Mouse (Mus musculus) heart, embryonic 10.5 days (tissue): Measurements from ENCODE around the gene Copz1. TPM values are rescaled to one million over a fixed set of nuclear protein-coding genes. Genes with fewer than 3 reads are reported as not detected.
"Not testable (repeated sequence)": the region's sequence is repeated elsewhere in the genome, so short reads cannot be mapped to it uniquely, and the experiment has no call there.

Experiments used
- DNase-seq: peaks from one replicate; pipeline ENCODE4 v3.0.0-alpha.2; 2017; ENCODE audit warnings: low spot score
- H3K27ac ChIP-seq: fragments of 300-500 bp; sonication (generic); 2 replicates; pipeline ENCODE4 v1.5.1; 2016; ENCODE audit warnings: mild to moderate bottlenecking
- H3K27me3 ChIP-seq: fragments of 300-500 bp; sonication (generic); 2 replicates; pipeline ENCODE4 v1.6.1; 2016; ENCODE audit warnings: mild to moderate bottlenecking; ENCODE audit not compliant: poor library complexity, insufficient read depth, severe bottlenecking
- H3K36me3 ChIP-seq: fragments of 300-500 bp; sonication (generic); 2 replicates; pipeline ENCODE4 v1.6.1; 2016; ENCODE audit warnings: mild to moderate bottlenecking, moderate library complexity
- H3K4me1 ChIP-seq: fragments of 300-500 bp; sonication (generic); 2 replicates; pipeline ENCODE4 v1.6.1; 2016; ENCODE audit warnings: mild to moderate bottlenecking
- H3K4me3 ChIP-seq: fragments of 300-500 bp; sonication (generic); 2 replicates; pipeline ENCODE4 v1.5.1; 2016; ENCODE audit warnings: mild to moderate bottlenecking, moderate library complexity
- H3K9me3 ChIP-seq: fragments of 300-500 bp; sonication (generic); 2 replicates; pipeline ENCODE4 v1.6.1; 2016; ENCODE audit warnings: mild to moderate bottlenecking, moderate library complexity
- WGBS: fragments of 180-500 bp; shearing (Covaris S2); methylation state at CpG from one replicate; pipeline ENCODE4 v1.1.7; 2016; 5-methylcytosine and 5-hydroxymethylcytosine counted together
- polyA plus RNA-seq: library from polyadenylated mRNA; unstranded; fragments of >200 nt; fragmentation: Nextera tagmentation; extraction: Ambion mirVana; gene quantifications from 2 replicates; pipeline ENCODE4 v1.2.1, GENCODE M21; 2016

The Copz1 gene
- polyA plus RNA-seq, 1 experiment from 2014 or later = 264 TPM

DNA sequence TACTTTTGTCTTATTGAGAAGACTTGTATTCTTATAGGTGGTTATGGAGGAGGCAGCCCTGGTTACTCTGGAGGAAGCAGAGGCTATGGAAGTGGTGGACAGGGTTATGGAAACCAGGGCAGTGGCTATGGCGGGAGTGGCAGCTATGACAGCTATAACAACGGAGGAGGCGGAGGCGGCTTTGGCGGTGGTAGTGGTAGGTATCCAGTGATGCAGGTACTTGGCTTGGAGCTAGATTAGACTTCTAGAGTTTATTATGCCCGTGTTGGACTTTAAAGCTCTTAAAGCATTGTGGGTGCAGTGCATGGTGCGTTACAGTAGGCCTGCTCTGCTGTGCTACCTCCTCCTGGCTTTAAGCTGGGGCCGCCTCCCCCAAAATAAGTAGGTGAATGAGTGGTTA, 29.6 kb upstream of the Copz1 start:
- Histone ChIP-seq H3K27me3 (no peaks in the 10 kb centered on the region), H3K9me3 (no peaks in the 10 kb centered on the region), H3K27ac (no peak overlapping the region), H3K4me3 (peak overlapping the region; percentile 74), H3K4me1 (peaks cover 24% of the 10 kb centered on the region), H3K36me3 (peaks cover 63% of the 10 kb centered on the region)
- DNase-seq = peak; percentile 73
- 71% methylated on average over 8 of the region's 8 CpGs for WGBS

- peaks cover 76% of the 10 kb centered on the region for H3K36me3 ChIP-seq
- H3K4me1 ChIP-seq = peaks cover 30% of the 10 kb centered on the region
- H3K27me3 ChIP-seq = no peaks in the 10 kb centered on the region
- H3K4me3 ChIP-seq = no peak overlapping the region; the same call in 1 of the 2 replicates
- H3K9me3 ChIP-seq = no peaks in the 10 kb centered on the region
- DNase-seq = no peak
- no peak overlapping the region for H3K27ac ChIP-seq
- 35% methylated on average over 6 of the region's 6 CpGs for WGBS
These were observed 26.9 kb upstream of the Copz1 start for GRCm38 (mm10) chr15:103245616-103246015.

DNA sequence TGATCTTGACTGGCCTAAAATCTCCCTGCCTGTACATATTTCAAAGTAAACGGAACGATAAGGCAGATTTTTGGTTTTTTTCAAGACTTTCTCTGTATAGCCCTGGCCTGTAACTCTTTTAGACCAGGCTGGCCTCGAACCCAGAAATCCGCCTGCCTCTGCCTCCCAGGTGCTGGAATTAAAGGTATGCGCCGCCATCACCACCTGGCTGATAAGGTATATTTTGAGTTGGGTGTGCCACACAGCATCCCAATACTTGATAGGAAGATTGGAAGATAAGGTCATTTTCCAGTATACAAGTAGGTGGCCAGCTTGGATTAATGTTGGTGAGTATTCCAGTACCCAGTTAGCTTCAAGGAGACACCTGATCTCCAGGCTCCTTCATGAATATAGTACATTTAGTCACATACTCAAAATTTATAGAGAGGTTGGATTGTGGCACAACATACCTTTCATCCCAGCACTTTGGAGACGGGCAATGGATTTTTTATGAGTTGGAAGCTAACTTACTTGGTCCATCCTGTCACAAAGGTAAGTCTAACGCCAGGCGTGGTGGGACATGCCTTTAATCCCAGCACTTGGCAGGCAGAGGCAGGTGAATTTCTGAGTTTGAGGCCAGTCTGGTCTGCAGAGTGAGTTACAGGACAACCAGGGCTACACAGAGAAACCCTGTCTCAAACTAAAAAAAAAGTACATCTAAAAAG, 25.3 kb upstream of the Copz1 start:
- no peak for DNase-seq
- H3K36me3 ChIP-seq = peaks cover 62% of the 10 kb centered on the region
- no peaks in the 10 kb centered on the region for H3K27me3 ChIP-seq
- H3K4me1 ChIP-seq = peaks cover 37% of the 10 kb centered on the region
- WGBS = 87% methylated on average over 9 of the region's 9 CpGs
- no peak overlapping the region for H3K4me3 ChIP-seq
- H3K9me3 ChIP-seq = no peaks in the 10 kb centered on the region
- H3K27ac ChIP-seq = no peak overlapping the region

DNA sequence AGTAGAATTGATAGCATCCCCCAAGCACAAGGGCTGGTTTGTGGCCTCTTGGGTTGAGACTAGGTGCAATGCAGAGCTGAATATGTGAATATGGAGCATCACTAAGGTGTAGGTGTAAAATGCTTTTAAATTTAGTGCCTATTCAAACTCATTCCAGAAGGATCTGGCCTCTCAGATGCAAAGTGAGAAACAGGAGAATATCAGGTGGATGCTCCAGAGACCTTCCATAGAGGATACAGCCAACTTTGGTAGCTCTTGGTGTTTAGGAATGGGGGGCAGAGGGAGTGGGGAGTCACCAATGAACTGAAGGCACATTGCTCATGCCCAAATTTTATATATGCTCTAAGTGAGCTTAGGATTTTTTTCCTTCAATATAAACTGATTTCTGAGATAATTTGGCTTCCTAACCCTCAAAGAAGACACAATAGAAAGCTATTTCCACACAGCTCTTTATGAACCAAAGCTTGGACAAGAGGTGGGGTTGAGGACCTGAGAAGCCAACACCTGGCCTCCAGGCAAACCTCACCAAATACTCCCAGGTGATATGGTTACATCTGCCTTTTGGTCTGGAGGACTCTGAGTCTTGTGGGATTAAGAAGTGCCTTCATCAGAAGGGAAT, 24.6 kb upstream of the Copz1 start:
- peaks cover 30% of the 10 kb centered on the region for H3K4me1 ChIP-seq
- no peak overlapping the region for H3K27ac ChIP-seq
- no peak for DNase-seq
- H3K9me3 ChIP-seq = no peaks in the 10 kb centered on the region
- H3K27me3 ChIP-seq = no peaks in the 10 kb centered on the region
- H3K4me3 ChIP-seq = no peak overlapping the region
- peaks cover 56% of the 10 kb centered on the region for H3K36me3 ChIP-seq

DNA sequence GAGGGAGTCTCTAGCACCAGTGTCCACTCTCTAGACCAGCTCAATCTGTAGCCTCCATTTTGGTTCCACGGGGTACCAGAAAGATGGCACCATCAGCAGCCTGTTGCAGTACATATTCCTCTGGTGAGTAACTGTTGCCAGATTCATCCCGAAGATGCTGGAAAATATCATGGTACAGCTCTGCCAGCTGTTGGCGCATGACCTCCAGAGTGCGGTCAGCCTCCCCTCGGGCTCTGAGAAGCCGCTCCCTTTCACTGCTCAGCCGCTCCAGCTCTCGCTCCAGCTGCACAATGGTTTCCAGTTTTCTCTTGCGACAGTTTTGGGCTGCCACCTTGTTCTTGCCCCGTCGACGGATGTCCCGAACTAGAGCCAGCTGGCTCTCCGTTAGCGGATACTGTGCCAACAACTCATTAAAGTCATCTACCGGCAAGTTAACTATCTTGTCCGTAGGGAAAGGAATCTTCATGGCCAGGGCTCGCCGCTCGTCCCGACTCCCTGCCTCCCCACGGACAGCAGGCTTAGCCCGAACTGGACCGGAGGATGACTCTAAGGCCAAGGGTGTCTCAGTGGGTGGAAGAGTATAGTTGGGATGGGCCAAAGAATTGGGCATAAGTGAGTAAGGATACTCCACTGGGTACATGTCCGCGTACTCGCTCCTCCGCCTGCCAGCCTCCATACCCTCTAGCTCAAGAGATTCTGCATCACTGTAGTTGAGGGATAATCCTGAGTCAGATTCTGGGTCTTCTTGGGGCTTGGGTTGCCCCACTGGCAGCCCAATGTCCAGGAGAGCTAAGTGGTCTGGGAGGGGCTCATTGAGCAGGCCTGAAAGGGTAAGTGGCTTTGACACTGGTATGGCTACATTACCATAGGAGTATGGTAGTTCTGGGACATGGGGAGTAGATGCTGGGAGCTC, 23.9 kb upstream of the Copz1 start:
- Histone ChIP-seq H3K27ac (no peak overlapping the region), H3K27me3 (no peaks in the 10 kb centered on the region)

GRCm38 (mm10) chr15:103249511-103249910, 23.0 kb upstream of the Copz1 start:
- H3K9me3 ChIP-seq, H3K27ac ChIP-seq, H3K27me3 ChIP-seq, DNase-seq, H3K4me3 ChIP-seq: not testable (repeated sequence)
- Histone ChIP-seq H3K4me1 (peaks cover 22% of the 10 kb centered on the region), H3K36me3 (peaks cover 44% of the 10 kb centered on the region)
- WGBS = 83% methylated on average over 6 of the region's 6 CpGs

More for the DNA sequence above, 23.9 kb upstream of the Copz1 start:
- Histone ChIP-seq H3K9me3 (no peaks in the 10 kb centered on the region), H3K4me1 (peaks cover 24% of the 10 kb centered on the region), H3K4me3 (no peak overlapping the region), H3K36me3 (peaks cover 49% of the 10 kb centered on the region)
- no peak for DNase-seq
- 83% methylated on average over 28 of the region's 28 CpGs for WGBS

GRCm38 (mm10) chr15:103250195-103250740, 22.2 kb upstream of the Copz1 start:
- Histone ChIP-seq H3K9me3 (no peaks in the 10 kb centered on the region), H3K27ac (peak overlapping the region; percentile 64), H3K4me1 (peaks cover 29% of the 10 kb centered on the region), H3K4me3 (peak overlapping the region; percentile 5), H3K36me3 (peaks cover 39% of the 10 kb centered on the region), H3K27me3 (no peaks in the 10 kb centered on the region)
- DNase-seq = peak; percentile 92
- 38% methylated on average over 2 of the region's 2 CpGs for WGBS

GRCm38 (mm10) chr15:103251595-103251994, 20.9 kb upstream of the Copz1 start:
- H3K36me3 ChIP-seq = peaks cover 26% of the 10 kb centered on the region
- H3K27me3 ChIP-seq = no peaks in the 10 kb centered on the region
- peak overlapping the region; percentile 64; the same call in 1 of the 2 replicates for H3K27ac ChIP-seq
- peak; percentile 93 for DNase-seq
- WGBS = 21% methylated on average over 1 of the region's 1 CpGs
- H3K9me3 ChIP-seq = no peaks in the 10 kb centered on the region
- peaks cover 29% of the 10 kb centered on the region for H3K4me1 ChIP-seq
- no peak overlapping the region for H3K4me3 ChIP-seq

- no peak overlapping the region for H3K4me3 ChIP-seq
- no peak overlapping the region for H3K27ac ChIP-seq
- H3K9me3 ChIP-seq = no peaks in the 10 kb centered on the region
- H3K4me1 ChIP-seq = peaks cover 31% of the 10 kb centered on the region
- WGBS = 79% methylated on average over 3 of the region's 3 CpGs
- no peak for DNase-seq
- H3K36me3 ChIP-seq = peaks cover 15% of the 10 kb centered on the region
- H3K27me3 ChIP-seq = no peaks in the 10 kb centered on the region
These were observed 19.9 kb upstream of the Copz1 start for GRCm38 (mm10) chr15:103252660-103253059.

- 88% methylated on average over 1 of the region's 1 CpGs for WGBS
- Histone ChIP-seq H3K4me3 (peak overlapping the region; percentile 68; the same call in 1 of the 2 replicates), H3K27ac (peak overlapping the region; percentile 90; the same call in 1 of the 2 replicates), H3K9me3 (no peaks in the 10 kb centered on the region), H3K36me3 (peaks cover 8% of the 10 kb centered on the region), H3K4me1 (peaks cover 38% of the 10 kb centered on the region), H3K27me3 (no peaks in the 10 kb centered on the region)
- DNase-seq = no peak
These were observed 19.2 kb upstream of the Copz1 start for GRCm38 (mm10) chr15:103253352-103253751.

GRCm38 (mm10) chr15:103255169-103255568, 17.3 kb upstream of the Copz1 start:
- Histone ChIP-seq H3K36me3 (no peaks in the 10 kb centered on the region), H3K4me3 (peak overlapping the region; percentile 68), H3K4me1 (peaks cover 46% of the 10 kb centered on the region), H3K27ac (peak overlapping the region; percentile 90), H3K9me3 (no peaks in the 10 kb centered on the region), H3K27me3 (no peaks in the 10 kb centered on the region)
- DNase-seq = peak; percentile 86
- under 1% methylated on average over 25 of the region's 25 CpGs for WGBS

- H3K36me3 ChIP-seq = no peaks in the 10 kb centered on the region
- no peaks in the 10 kb centered on the region for H3K27me3 ChIP-seq
- DNase-seq = no peak
- H3K4me3 ChIP-seq = no peak overlapping the region
- H3K4me1 ChIP-seq = peaks cover 39% of the 10 kb centered on the region
- no peaks in the 10 kb centered on the region for H3K9me3 ChIP-seq
- H3K27ac ChIP-seq = peak overlapping the region; percentile 54
- WGBS = 88% methylated on average over 6 of the region's 6 CpGs
These were observed 16.1 kb upstream of the Copz1 start for GRCm38 (mm10) chr15:103256210-103256986.
